Mouse (Mus musculus): ENCODE data around the gene Plcb3. TPM values are rescaled to one million over a fixed set of nuclear protein-coding genes. Genes with fewer than 3 reads are reported as not detected.

Gene Plcb3
- polyA plus RNA-seq, 1 experiment from 2014 or later, result 5.9 TPM

- Histone ChIP-seq H3K4me3 (replicated peaks) (no peak overlapping the region), H3K4me2 (no peak overlapping the region), H3K9me3 (replicated peaks) (no peaks in the 10 kb centered on the region), H3K4me1 (replicated peaks) (peaks cover 60% of the 10 kb centered on the region), H3K27me3 (no peaks in the 10 kb centered on the region), H3K27ac (replicated peaks) (no peak overlapping the region), H3K36me3 (replicated peaks) (peaks cover 13% of the 10 kb centered on the region), H3K9ac (no peak overlapping the region)
- ATAC-seq (ENCODE audit: insufficient read depth), result no peak
- 84% methylated on average over 8 of the region's 8 CpGs for WGBS (ENCODE audit: insufficient replicate concordance)
These were observed 13.0 kb upstream of the Plcb3 start for GRCm38 (mm10) chr19:6989251-6989650.

DNA sequence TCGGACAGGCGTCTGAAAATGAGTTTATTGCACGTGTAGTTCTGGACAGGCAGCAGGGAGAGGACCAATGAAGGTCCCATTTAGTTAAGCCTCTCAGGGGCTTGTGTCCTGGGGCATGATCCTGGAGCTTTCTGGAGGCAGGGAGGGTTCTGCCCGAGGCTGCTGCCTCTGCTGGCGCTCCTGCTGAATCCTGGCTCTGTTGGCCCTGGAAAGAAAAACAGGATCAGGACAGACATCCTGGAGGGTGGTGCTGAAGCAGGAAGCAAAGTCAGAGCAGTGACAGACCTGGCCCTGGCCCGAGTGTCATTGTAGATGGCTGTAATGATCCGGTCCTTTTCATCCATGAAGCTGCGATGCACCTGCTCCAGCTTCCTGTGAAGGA lies 11.6 kb upstream of the Plcb3 start:
- H3K36me3 ChIP-seq (replicated peaks), result peaks cover 24% of the 10 kb centered on the region
- 14% methylated on average over 8 of the region's 8 CpGs for WGBS (ENCODE audit: insufficient replicate concordance)
- ATAC-seq (ENCODE audit: insufficient read depth), result no peak
- H3K27ac ChIP-seq (replicated peaks), result peak overlapping the region; percentile 84; the same call in 1 of the 2 replicates
- no peaks in the 10 kb centered on the region for H3K9me3 ChIP-seq (replicated peaks)
- peak overlapping the region; percentile 100 for H3K4me2 ChIP-seq
- H3K4me3 ChIP-seq (replicated peaks), result peak overlapping the region; percentile 76
- H3K27me3 ChIP-seq, result no peaks in the 10 kb centered on the region
- H3K4me1 ChIP-seq (replicated peaks), result peaks cover 51% of the 10 kb centered on the region
- peak overlapping the region; percentile 81 for H3K9ac ChIP-seq

GRCm38 (mm10) chr19:6987061-6987903 lies 11.0 kb upstream of the Plcb3 start, which contains the start of gene Vegfb:
TSS of gene Vegfb (minus strand) at chr19:6987651.
- H3K9ac ChIP-seq, result peak within 1 kb of the TSS; percentile 81
- H3K4me3 ChIP-seq (replicated peaks), result peak within 1 kb of the TSS; percentile 76
- H3K4me1 ChIP-seq (replicated peaks), result peaks cover 54% of the 10 kb centered on the region
- ATAC-seq (ENCODE audit: insufficient read depth), result peak; percentile 56
- H3K27me3 ChIP-seq, result no peaks in the 10 kb centered on the region
- no peaks in the 10 kb centered on the region for H3K9me3 ChIP-seq (replicated peaks)
- peak within 1 kb of the TSS; percentile 100 for H3K4me2 ChIP-seq
- peaks cover 30% of the 10 kb centered on the region for H3K36me3 ChIP-seq (replicated peaks)
- peak within 1 kb of the TSS; percentile 84 for H3K27ac ChIP-seq (replicated peaks)
- under 1% methylated on average over 84 of the region's 85 CpGs for WGBS (ENCODE audit: insufficient replicate concordance)

- Histone ChIP-seq H3K36me3 (replicated peaks) (peaks cover 33% of the 10 kb centered on the region), H3K4me3 (replicated peaks) (peak overlapping the region; percentile 76), H3K27ac (replicated peaks) (peak overlapping the region; percentile 84), H3K9me3 (replicated peaks) (no peaks in the 10 kb centered on the region), H3K27me3 (no peaks in the 10 kb centered on the region), H3K4me1 (replicated peaks) (peaks cover 55% of the 10 kb centered on the region), H3K4me2 (peak overlapping the region; percentile 100), H3K9ac (peak overlapping the region; percentile 81; the same call in 1 of the 2 replicates)
- whole genome bisulfite sequencing (ENCODE audit: insufficient replicate concordance), result 53% methylated on average over 10 of the region's 10 CpGs
- ATAC-seq (ENCODE audit: insufficient read depth), result peak; percentile 61
These were observed 9.9 kb upstream of the Plcb3 start for GRCm38 (mm10) chr19:6985951-6986708.

- Histone ChIP-seq H3K9ac (no peak overlapping the region), H3K9me3 (replicated peaks) (no peaks in the 10 kb centered on the region), H3K4me1 (replicated peaks) (peaks cover 58% of the 10 kb centered on the region), H3K36me3 (replicated peaks) (peaks cover 33% of the 10 kb centered on the region), H3K27me3 (no peaks in the 10 kb centered on the region), H3K4me3 (replicated peaks) (no peak overlapping the region), H3K27ac (replicated peaks) (0 out of 2 replicates have a peak overlapping the region, but pooled peaks have one; percentile 29), H3K4me2 (no peak overlapping the region; the same call in 1 of the 2 replicates)
- 84% methylated on average over 19 of the region's 19 CpGs for WGBS (ENCODE audit: insufficient replicate concordance)
- ATAC-seq (ENCODE audit: insufficient read depth), result no peak
These were observed 9.0 kb upstream of the Plcb3 start for GRCm38 (mm10) chr19:6985300-6985699.

DNA sequence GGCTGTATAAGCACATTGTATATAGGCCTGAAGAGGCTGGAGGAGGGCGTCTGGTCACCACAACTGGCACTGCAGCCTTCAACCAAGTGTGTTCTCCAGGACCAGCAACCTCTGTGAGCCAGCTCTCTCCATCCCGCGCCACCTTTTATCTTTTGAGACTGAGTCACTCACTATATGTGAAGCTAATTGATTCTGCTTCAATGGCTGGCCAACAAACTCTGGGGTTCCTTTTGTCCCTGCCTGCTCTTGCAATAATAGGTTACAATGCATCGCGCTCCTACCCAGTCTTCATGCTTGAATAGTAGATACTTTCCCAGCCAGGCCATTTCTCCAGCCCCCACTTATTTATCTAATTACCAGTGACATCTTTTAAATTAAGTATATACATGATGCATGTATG lies 7.4 kb upstream of the Plcb3 start:
- 82% methylated on average over 5 of the region's 5 CpGs for WGBS (ENCODE audit: insufficient replicate concordance)
- Histone ChIP-seq H3K4me3 (replicated peaks) (no peak overlapping the region), H3K9ac (no peak overlapping the region), H3K4me1 (replicated peaks) (peaks cover 66% of the 10 kb centered on the region), H3K27ac (replicated peaks) (no peak overlapping the region), H3K4me2 (no peak overlapping the region), H3K27me3 (no peaks in the 10 kb centered on the region), H3K36me3 (replicated peaks) (peaks cover 34% of the 10 kb centered on the region), H3K9me3 (replicated peaks) (no peaks in the 10 kb centered on the region)
- ATAC-seq (ENCODE audit: insufficient read depth), result no peak

DNA sequence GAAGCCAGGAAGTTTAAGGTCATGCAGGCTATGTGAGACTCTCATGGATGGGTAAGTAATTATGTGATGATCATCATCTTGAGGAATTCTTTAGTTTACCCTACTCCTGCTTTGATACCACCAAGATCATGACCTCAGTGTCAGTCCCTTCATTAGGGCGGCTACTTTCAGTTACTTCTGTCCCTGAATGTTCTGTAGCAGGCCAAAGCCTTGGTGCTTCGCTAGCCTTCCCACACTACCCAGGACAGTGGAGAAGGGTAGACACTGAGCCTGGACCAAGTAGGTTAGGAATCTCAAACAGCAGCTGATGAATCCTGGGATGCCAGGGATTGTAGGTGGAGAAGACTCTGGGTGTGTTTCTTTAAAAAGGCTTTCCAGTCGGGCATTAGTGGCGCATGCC lies 5.2 kb upstream of the Plcb3 start:
- no peaks in the 10 kb centered on the region for H3K9me3 ChIP-seq (replicated peaks)
- H3K4me1 ChIP-seq (replicated peaks), result peaks cover 66% of the 10 kb centered on the region
- H3K27ac ChIP-seq (replicated peaks), result peak overlapping the region; percentile 91
- H3K9ac ChIP-seq, result no peak overlapping the region; the same call in 1 of the 2 replicates
- peak overlapping the region; percentile 77 for H3K4me3 ChIP-seq (replicated peaks)
- peak overlapping the region; percentile 98 for H3K4me2 ChIP-seq
- 84% methylated on average over 4 of the region's 4 CpGs for WGBS (ENCODE audit: insufficient replicate concordance)
- H3K36me3 ChIP-seq (replicated peaks), result peaks cover 53% of the 10 kb centered on the region
- H3K27me3 ChIP-seq, result no peaks in the 10 kb centered on the region
- no peak for ATAC-seq (ENCODE audit: insufficient read depth)

- Histone ChIP-seq H3K27ac (replicated peaks) (peak within 1 kb of the TSS; percentile 91), H3K36me3 (replicated peaks) (peaks cover 50% of the 10 kb centered on the region), H3K4me1 (replicated peaks) (peaks cover 66% of the 10 kb centered on the region), H3K9me3 (replicated peaks) (no peaks in the 10 kb centered on the region), H3K27me3 (no peaks in the 10 kb centered on the region), H3K9ac (peak within 1 kb of the TSS; percentile 78), H3K4me3 (replicated peaks) (peak within 1 kb of the TSS; percentile 77), H3K4me2 (peak within 1 kb of the TSS; percentile 98)
- WGBS (ENCODE audit: insufficient replicate concordance), result under 1% methylated on average over 38 of the region's 38 CpGs
- peak; percentile 83 for ATAC-seq (ENCODE audit: insufficient read depth)
These were observed 4.3 kb upstream of the Plcb3 start, which contains the start of gene Fkbp2 for GRCm38 (mm10) chr19:6980381-6981093. TSS of gene Fkbp2 (minus strand) at chr19:6980501.

DNA sequence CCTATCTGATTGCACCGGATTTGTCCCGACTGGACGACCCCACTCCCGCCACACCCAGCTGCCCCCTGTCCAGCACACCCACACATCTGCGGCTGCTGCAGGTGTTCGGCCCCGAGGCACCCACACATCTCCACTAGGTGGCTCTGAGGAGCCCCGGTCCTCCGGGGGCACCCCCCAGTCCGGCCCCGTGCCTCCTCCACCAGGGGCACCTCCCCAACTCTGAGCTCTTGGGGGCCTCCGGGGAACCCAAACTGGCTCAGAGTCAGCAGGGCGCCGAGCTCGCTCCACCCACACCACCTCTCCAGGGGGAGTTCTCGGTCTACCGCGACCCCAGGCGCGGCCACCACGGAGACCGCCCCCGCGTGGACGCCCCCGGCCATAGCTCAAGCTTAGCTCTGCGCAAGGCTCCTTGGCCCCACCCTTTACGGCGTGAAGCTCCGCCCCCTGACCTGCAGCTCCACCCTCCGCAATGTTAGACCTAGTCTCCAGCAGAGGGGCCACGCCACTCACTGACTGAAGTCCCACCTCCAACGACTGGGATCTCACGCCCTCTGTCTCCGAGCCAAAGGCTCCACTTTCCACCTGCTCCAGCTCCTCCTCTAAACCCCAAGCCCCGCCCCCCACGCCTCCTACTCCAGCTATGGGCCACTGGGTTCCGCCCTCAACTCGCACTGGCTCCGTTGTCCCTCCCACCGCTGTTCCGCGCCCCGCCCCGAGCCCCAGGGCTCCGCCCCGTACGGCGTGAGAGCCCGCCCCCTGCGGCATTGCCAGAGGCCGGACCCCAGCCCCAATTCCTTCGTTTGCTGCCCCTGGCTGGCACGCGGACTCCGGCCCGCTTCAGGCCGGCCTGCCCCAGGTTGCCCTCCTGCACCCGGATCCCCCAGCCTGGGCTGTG lies 3.5 kb upstream of the Plcb3 start:
- H3K4me1 ChIP-seq (replicated peaks), result peaks cover 65% of the 10 kb centered on the region

DNA sequence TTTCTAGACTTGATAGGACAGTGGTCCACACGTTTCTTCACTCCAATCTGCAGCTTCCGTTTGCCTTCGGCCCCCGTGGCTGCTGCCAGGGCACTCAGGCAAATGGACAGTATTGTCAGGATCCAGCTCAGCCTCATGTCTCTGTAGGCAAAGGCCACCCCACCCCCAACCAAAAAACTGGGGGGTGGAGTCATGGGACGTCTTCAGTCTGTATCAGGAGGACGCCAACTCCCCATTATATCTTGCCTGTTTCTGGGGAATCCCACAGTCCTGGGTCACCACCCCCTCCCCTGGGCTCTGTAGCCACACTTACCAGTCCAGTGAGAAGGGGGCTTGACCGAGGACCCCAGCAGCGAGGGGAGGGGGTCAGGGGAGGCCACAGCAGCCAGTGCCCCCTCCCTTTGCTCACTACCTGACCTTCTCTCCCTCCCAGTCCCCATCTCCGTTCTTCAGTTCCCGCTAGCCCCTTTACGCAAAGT lies 2.8 kb upstream of the Plcb3 start:
- Histone ChIP-seq H3K27ac (replicated peaks) (peak overlapping the region; percentile 91), H3K4me1 (replicated peaks) (peaks cover 72% of the 10 kb centered on the region), H3K36me3 (replicated peaks) (peaks cover 38% of the 10 kb centered on the region), H3K4me3 (replicated peaks) (peak overlapping the region; percentile 77), H3K9ac (peak overlapping the region; percentile 71), H3K9me3 (replicated peaks) (no peaks in the 10 kb centered on the region), H3K4me2 (peak overlapping the region; percentile 98), H3K27me3 (no peaks in the 10 kb centered on the region)
- ATAC-seq (ENCODE audit: insufficient read depth), result no peak
- 7% methylated on average over 11 of the region's 11 CpGs for whole genome bisulfite sequencing (ENCODE audit: insufficient replicate concordance)

More for the DNA sequence above, 3.5 kb upstream of the Plcb3 start:
- peak; percentile 84 for ATAC-seq (ENCODE audit: insufficient read depth)
- 1% methylated on average over 59 of the region's 59 CpGs for WGBS (ENCODE audit: insufficient replicate concordance)
- H3K4me2 ChIP-seq, result peak overlapping the region; percentile 98
- H3K4me3 ChIP-seq (replicated peaks), result peak overlapping the region; percentile 77
- H3K27me3 ChIP-seq, result no peaks in the 10 kb centered on the region
- H3K9ac ChIP-seq, result peak overlapping the region; percentile 78
- H3K27ac ChIP-seq (replicated peaks), result peak overlapping the region; percentile 91
- H3K36me3 ChIP-seq (replicated peaks), result peaks cover 42% of the 10 kb centered on the region
- no peaks in the 10 kb centered on the region for H3K9me3 ChIP-seq (replicated peaks)
